Mouse (Mus musculus): ENCODE measurements around the gene Tnfaip8l1.

GRCm38 (mm10) chr17:56136558-56136957 lies 25.7 kb upstream of the Tnfaip8l1 start:
- no peak for TF ChIP-seq CTCF (IDR thresholded peaks at IDR 0.05; ENCODE audit: extremely low read depth, insufficient read depth, low read length)
- no peak for TF ChIP-seq POLR2A (IDR thresholded peaks at IDR 0.05; ENCODE audit: extremely low read depth, insufficient read depth, low read length)
